Comparison of ENCODE assay signal across 8 mouse cellular contexts in the genomic region with DNA sequence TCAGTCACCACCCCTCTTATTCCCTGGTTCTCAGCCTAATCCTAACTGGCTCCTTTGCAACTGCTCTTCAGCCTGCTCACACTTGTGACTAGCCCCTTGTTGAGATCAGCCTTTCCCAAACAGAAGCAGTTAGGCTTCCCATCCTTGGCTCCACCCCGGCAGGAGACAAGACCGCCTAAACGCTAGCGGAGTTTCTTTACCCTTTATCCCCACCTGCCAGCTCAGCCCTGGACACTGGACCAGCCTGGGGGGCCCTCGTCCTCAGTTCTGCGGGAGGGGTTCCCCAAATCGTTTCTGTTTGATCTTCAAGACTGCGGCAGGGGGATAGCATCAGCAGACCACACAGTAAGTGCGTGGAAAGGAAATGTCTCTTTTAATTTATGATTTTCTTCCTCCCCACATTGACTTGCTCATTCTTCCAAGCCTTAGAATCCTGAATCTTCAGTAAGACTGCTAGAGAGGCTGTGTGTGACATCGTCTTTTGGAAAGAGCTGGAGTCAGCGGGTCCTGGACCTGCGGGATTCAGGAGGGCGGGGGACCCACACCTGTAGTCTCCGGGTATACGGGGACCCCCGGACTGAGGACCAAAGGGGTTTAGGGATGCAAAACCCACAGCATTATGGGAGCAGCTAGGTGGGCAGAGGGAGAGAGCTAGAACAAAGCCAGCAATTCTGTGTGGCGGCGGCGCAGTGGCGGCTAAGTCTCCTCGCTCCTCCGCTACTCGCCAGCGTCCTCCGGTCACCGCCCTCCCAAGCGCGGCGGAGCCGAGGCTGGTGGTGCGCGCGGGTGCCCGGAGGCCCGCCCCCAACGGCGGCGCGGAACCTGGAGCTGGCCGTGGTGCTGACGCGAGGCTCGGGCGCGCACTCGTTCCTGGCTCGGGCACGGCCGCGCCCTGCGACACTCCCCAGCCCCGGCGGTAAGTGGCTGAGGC. TPM values are rescaled to one million over a fixed set of nuclear protein-coding genes. Genes with fewer than 3 reads are reported as not detected.
DNase-seq lines count a peak whose midpoint lies in the region; ATAC-seq lines count a peak whose summit lies in the region.
"Had no signal": no experiment of that assay in that cellular context is flagged by ENCODE, and none has a peak within 500 bp of the region (broad histone marks: within the 10 kb centered on the region; RNA-seq: fewer than 3 reads in every experiment).

A gene (plus strand): TSS at position 807 of the 931 bp plus-strand sequence.

- peak within 1 kb of the TSS; percentile 84 for H3K4me2 ChIP-seq in kidney, embryonic 14.5 days (replicated peaks; ENCODE audit: low read depth, low read length)
- H3K4me2 ChIP-seq in limb, embryonic 13.5 days (replicated peaks): peak within 1 kb of the TSS; percentile 71
- peak within 1 kb of the TSS; percentile 87 for H3K4me2 ChIP-seq in midbrain, embryonic 14.5 days (ENCODE audit: low read length)

- H3K4me3 ChIP-seq in kidney, embryonic 14.5 days (ENCODE audit: low read length): peak within 1 kb of the TSS; percentile 40
- peak within 1 kb of the TSS; percentile 43 for H3K4me3 ChIP-seq in limb, embryonic 13.5 days
- peak within 1 kb of the TSS; percentile 63 for H3K4me3 ChIP-seq in midbrain, embryonic 14.5 days (replicated peaks; ENCODE audit: low read depth, low read length)

- WGBS in kidney, embryonic 14.5 days: under 1% methylated on average over 52 of the region's 53 CpGs
- under 1% methylated on average over 52 of the region's 53 CpGs for WGBS in limb, embryonic 13.5 days
- WGBS in midbrain, embryonic 14.5 days: under 1% methylated on average over 53 of the region's 53 CpGs

- no peaks in the 10 kb centered on the region for H3K9me3 ChIP-seq in kidney, embryonic 14.5 days (ENCODE audit: control insufficient read depth, low read length)
- H3K9me3 ChIP-seq in limb, embryonic 13.5 days: no peaks in the 10 kb centered on the region
- no peaks in the 10 kb centered on the region for H3K9me3 ChIP-seq in midbrain, embryonic 14.5 days (ENCODE audit: control insufficient read depth, low read length)

- peaks cover 19% of the 10 kb centered on the region for H3K27me3 ChIP-seq in kidney, embryonic 14.5 days (ENCODE audit: control insufficient read depth, insufficient read depth, low read length)
- H3K27me3 ChIP-seq in limb, embryonic 13.5 days: peaks cover 47% of the 10 kb centered on the region
- H3K27me3 ChIP-seq in midbrain, embryonic 14.5 days (ENCODE audit: control insufficient read depth, insufficient read depth, low read length): 0 out of 2 replicates have a peak, but pooled peaks cover 4% of the 10 kb centered on the region

- H3K9ac ChIP-seq in kidney, embryonic 14.5 days (ENCODE audit: low read depth, low read length): peak within 1 kb of the TSS; percentile 31; the same call in 1 of the 2 replicates
- no peak within 1 kb of the TSS for H3K9ac ChIP-seq in limb, embryonic 13.5 days
- peak within 1 kb of the TSS; percentile 87 for H3K9ac ChIP-seq in midbrain, embryonic 14.5 days (replicated peaks; ENCODE audit: low read length)

- peaks cover 6% of the 10 kb centered on the region for H3K4me1 ChIP-seq in kidney, embryonic 14.5 days (ENCODE audit: control insufficient read depth, insufficient read depth, low read length)
- H3K4me1 ChIP-seq in limb, embryonic 13.5 days: peaks cover 11% of the 10 kb centered on the region
- peaks cover 20% of the 10 kb centered on the region for H3K4me1 ChIP-seq in midbrain, embryonic 14.5 days (ENCODE audit: control insufficient read depth, insufficient read depth, low read length)

- no peak within 1 kb of the TSS for H3K27ac ChIP-seq in kidney, embryonic 14.5 days (ENCODE audit: low read depth, low read length)
- H3K27ac ChIP-seq in limb, embryonic 13.5 days: no peak within 1 kb of the TSS
- peak within 1 kb of the TSS; percentile 91 for H3K27ac ChIP-seq in midbrain, embryonic 14.5 days (replicated peaks; ENCODE audit: low read depth, low read length)

- peak; percentile 99 for ATAC-seq in granulocyte monocyte progenitor cell, adult 5-6 weeks (replicated peaks; ENCODE audit: poor library complexity, severe bottlenecking)
- peak; percentile 89 for ATAC-seq in kidney, embryonic 14.5 days (ENCODE audit: low FRiP score, low TSS enrichment)
- peak; percentile 90 for ATAC-seq in limb, embryonic 13.5 days (ENCODE audit: low FRiP score, low read depth)
- peak; percentile 92 for ATAC-seq in midbrain, embryonic 14.5 days (ENCODE audit: low FRiP score, low TSS enrichment)

- no peaks in the 10 kb centered on the region for H3K36me3 ChIP-seq in kidney, embryonic 14.5 days (ENCODE audit: control insufficient read depth, insufficient read depth, low read length)
- H3K36me3 ChIP-seq in limb, embryonic 13.5 days: no peaks in the 10 kb centered on the region
- no peaks in the 10 kb centered on the region for H3K36me3 ChIP-seq in midbrain, embryonic 14.5 days (ENCODE audit: control insufficient read depth, insufficient read depth, low read length)

- DNase-seq in adrenal gland, postnatal 25 days: peak; percentile 80
- DNase-seq in cerebellum, postnatal 4 days (ENCODE audit: low spot score in 2 of 2): peak; percentile 68 to 72
- peak; percentile 94 for DNase-seq in midbrain, embryonic 14.5 days
- peak; percentile 5 to 25 for DNase-seq in spleen, postnatal 36 days (ENCODE audit: low spot score in 2 of 2)

RNA-seq across cellular contexts. Expression of the gene that starts here (rescaled TPM):
- 0.73 and 1.4 TPM in 2 replicates for total RNA-seq in adrenal gland, postnatal 25 days (2021)
- total RNA-seq in granulocyte monocyte progenitor cell, adult 5-6 weeks (2014; fragmentation: Nextera tagmentation): not detected in 2 replicates
- not detected in 2 replicates for total RNA-seq in granulocyte monocyte progenitor cell, adult 5-6 weeks (2017)
- not detected in 2 replicates for polyA plus RNA-seq in kidney, embryonic 14.5 days (2014; fragmentation: Nextera tagmentation; extraction: Ambion mirVana)
- 0.04 and 0.09 TPM in 2 replicates for polyA plus RNA-seq in limb, embryonic 13.5 days (2015; fragmentation: Nextera tagmentation; extraction: Ambion mirVana)
- polyA plus RNA-seq in midbrain, embryonic 14.5 days (2014; fragmentation: Nextera tagmentation; extraction: Ambion mirVana): 30.0 and 32.1 TPM in 2 replicates
- total RNA-seq: neutrophil, adult 5-6 weeks had no signal

Comparison
In these comparisons a context has a peak if more than half of its experiments do, and no peak if none do; other contexts are left out.
1. RNA of the gene that starts here (polyA plus RNA-seq): 30.0 to 32.1 TPM in midbrain, embryonic 14.5 days; 0.04 to 0.09 TPM in limb, embryonic 13.5 days and not detected in kidney, embryonic 14.5 days; every median in the first group is over 10 times any median in the second.
2. Peak in ATAC-seq in granulocyte monocyte progenitor cell, adult 5-6 weeks; RNA of the gene not detected or under 1 TPM.
3. Peak in ATAC-seq, H3K4me3 ChIP-seq, H3K9ac ChIP-seq and H3K4me2 ChIP-seq in kidney, embryonic 14.5 days; RNA of the gene not detected or under 1 TPM.
4. Peak in ATAC-seq, H3K4me3 ChIP-seq and H3K4me2 ChIP-seq in limb, embryonic 13.5 days; RNA of the gene not detected or under 1 TPM.
5. DNase-seq: peak in every context shown above with its lines; median percentile 94 in midbrain, embryonic 14.5 days; 80 in adrenal gland, postnatal 25 days; 70 in cerebellum, postnatal 4 days; 15 in spleen, postnatal 36 days.
6. Peak in every context shown above with its lines, with median percentiles within 50 percentile points of each other: ATAC-seq, H3K4me2 ChIP-seq and H3K4me3 ChIP-seq.